Mouse (Mus musculus) adipocyte (in vitro differentiated cells): ENCODE data around the gene Tmem233.
A peak's percentile ranks its signal among the peaks of the same experiment; 100 is the strongest.

Source experiments
- DNase-seq: peaks from one replicate; pipeline ENCODE4 v3.0.0-alpha.2; 2016; ENCODE audit warnings: low spot score

Tmem233 gene

GRCm38 (mm10) chr5:116083081-116083480, at the start of gene Tmem233:
Tmem233 (minus strand) TSS chr5:116083244.
- DNase-seq: no peak

GRCm38 (mm10) chr5:116123344-116123743, 40.3 kb upstream of the Tmem233 start:
- peak; percentile 92 for DNase-seq

GRCm38 (mm10) chr5:116116567-116116966, 33.5 kb upstream of the Tmem233 start:
- DNase-seq: peak; percentile 52

- no peak for DNase-seq
Measured at GRCm38 (mm10) chr5:116116110-116116509, 33.1 kb upstream of the Tmem233 start.

DNA sequence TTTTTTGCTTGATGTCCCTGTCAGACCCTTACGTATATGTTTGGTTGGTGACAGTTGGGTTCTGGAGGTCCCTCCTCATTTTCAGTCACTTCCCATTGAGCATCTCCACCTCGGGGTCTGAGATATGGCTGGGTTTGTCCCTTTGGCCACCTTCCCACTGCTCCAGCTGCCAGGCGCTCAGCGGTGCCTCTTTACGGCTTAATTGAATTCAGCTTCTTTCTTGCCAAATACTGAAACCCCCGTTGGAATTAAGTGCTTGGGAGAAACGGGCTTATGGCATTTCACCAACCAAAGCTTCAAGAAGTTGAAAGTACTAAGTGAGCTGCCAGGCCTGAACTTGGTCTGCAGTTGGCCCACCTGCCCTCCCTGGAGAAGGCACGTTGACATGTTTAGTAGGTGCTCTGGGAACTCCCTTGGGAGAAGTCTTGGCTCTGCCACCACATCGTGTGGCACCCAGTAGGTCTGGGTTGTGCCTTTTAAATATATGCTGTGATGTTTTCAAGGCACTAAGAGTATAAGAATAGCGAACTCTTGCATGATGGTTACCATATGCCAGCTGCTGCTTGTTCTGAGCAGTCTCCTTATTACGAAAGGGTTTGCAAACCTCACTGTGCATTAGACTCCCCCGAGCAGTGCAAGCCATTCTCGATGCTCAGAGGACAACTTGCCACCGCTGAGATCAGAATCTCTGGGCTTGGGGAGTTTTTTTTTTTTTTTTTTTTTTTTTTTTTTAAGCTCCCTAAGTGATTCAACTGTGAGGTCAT, 32.2 kb upstream of the Tmem233 start:
- no peak for DNase-seq

DNA sequence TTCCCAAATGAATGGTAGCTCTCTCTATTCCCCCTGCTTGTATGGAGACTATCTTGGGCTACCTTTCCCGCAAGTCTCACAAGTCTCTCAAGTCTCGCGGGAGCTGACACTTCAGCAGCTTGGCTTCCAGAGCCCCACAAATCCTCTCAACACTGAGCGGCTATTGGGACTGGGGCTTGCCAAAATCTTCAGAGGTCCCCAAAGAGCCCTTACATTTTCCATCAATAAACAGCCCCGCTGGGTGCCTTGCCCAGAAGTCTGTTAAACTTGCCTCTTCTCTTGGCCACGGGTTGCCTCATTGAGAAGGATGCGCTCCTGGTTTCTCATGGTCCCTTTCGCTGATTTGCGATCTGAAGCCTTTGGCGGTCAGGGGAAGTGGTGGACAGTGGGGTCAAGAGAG, 25.6 kb upstream of the Tmem233 start:
- no peak for DNase-seq

DNA sequence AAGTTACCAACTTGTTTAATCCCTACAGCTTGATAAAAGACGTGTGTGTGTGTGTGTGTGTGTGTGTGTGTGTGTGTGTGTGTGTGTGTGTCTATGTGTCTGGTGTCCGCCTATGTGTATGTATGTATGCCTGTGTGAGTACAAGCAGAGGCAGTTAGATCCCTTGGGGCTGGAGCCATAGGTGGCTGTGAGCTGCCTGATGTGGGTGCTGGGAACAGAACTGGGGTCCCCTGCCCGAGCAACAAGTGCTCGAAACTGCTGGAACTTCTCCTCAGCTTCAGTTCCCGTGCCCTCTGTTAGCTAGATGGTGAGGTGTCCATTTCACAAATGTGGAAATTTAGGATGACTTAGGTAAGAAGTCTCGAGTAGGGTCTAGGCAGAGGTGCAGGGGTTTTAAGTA, 1.2 kb upstream of the Tmem233 start:
- DNase-seq: no peak

DNA sequence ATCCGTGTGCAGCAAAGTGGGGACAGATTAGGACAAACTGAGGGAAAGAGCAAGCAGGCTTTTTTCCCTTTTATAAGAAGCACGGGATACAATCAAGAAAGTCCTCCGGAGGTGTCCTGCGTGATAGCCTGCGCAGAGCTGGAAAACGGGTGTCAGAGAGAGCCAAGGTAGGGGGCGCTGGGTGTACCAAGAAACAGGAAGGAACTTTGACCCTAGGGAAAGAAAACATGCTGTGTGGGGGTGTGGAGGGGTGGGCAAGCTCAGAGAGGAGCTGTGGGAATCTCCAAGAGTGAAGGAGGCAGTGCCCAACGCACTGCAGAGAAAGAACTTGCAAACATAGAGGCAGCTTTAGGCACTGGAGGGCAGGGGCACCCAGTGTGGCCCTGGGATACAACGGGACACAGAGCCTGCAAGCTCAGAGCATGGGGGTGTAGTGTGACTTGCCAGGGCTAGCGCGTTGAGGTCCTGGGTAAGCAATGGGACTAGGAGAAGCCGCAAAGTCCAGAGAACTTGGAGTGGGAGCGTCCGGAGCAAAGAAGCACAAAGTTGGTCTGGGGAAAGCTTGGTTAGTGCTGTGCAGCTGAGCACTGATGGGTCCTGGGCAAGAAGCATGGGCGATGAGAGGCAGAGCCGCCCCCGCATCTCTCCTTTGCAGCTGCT, 673 bp downstream of the Tmem233 start:
- no peak for DNase-seq

DNA sequence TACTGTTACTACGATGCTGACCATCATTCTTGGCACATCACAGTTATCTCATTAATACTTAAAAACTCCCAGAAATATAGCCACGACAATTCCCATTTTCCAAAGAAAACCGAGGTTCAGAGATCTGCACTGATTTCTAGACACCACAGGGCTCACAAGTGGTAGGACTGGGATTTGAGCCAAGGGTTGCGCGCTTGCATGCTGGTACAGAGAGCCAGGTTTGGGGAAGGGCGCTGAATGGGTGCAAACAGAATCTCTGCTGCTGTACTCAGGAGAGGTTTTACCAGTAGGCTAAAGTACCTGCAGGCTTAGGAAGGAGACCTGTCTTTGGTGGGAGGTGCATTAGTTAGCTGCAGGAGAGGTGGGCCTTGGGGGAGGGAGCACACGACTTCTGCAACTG, 1.4 kb downstream of the Tmem233 start:
- DNase-seq: peak; percentile 22

DNA sequence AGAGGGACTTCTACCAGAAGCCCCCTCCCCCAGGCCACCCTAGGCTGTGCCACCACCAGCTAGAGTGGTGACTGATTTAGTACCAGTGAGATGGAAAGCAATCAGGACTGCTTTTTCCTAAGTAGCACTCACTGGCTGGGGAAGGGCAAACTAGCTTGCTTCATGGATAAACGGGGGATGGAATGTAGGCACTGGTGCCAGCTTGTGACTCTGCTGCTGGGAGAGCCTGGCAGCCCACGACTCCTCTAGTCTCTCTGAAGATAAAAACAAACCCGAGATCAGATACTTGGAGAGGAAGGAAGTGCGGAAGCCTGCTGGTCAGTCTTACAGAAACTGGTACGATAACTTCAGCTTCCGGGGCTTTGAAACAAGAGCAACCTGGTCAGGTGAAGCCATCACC, 2.3 kb downstream of the Tmem233 start:
- no peak for DNase-seq

DNA sequence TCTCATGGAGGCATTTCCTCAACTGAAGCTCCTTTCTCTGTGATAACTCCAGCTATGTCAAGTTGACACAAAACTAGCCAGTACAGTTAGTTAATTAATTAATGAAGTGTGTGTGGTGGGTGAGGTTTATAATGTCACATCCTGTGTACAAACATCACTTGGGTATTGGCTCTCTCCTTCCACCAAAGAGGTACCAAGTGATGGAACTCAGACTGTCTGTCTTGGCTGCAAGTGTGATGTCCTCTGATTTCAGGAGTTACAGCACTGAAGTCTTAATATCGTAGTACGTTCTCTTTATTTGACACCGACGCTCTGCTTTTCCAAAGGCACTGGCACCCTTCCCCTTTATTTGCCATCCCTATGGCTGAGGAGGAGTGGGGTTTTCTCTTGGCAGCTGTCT, 13.4 kb downstream of the Tmem233 start:
- no peak for DNase-seq

DNA sequence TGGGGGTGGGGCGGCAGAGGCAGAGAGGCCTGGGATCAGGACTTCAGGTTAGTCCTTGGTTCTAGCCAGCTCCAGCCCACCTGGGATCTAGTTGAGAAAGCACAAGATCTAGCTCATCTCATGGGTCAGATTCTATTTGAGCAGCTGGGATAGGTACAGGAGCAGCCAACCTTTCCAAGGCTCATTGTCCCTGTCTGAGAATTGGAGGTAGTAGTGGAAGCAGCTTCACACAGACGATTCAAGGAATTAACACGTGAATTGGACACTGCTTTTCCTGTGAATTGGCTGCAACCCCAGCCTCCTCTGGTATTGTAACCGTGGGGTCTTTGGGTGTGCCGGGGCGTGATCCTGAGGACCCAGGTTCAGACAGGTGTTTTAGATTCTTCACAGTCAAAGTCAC, 30.2 kb downstream of the Tmem233 start:
- DNase-seq: no peak

- DNase-seq: peak; percentile 21
Measured at GRCm38 (mm10) chr5:116052171-116052570, 30.9 kb downstream of the Tmem233 start.

GRCm38 (mm10) chr5:116049821-116050220, 33.2 kb downstream of the Tmem233 start:
- DNase-seq: peak; percentile 90

GRCm38 (mm10) chr5:116048321-116048720, 34.7 kb downstream of the Tmem233 start:
- no peak for DNase-seq

DNA sequence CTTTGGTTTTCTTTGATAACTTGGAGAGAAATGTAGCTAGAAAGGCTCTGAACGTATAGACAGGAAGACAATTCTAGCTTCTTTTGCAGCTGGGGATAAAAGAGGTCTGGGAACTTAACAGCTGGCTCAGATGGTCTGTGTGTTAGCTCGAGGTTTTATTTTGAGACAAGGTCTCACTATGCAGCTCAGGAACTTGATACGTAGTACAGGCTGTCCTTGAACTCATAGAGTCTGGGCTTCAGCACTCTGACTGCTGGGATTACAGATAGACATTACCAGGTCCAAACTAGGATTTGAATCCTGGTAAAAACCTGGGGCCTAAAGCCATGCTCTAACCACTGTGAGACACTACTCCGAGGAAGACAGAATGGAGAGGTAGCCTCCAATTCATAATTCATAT, 36.8 kb downstream of the Tmem233 start:
- DNase-seq: no peak

- no peak for DNase-seq
Measured at GRCm38 (mm10) chr5:116045581-116045980, 37.5 kb downstream of the Tmem233 start.

- DNase-seq: no peak
Measured at GRCm38 (mm10) chr5:116042241-116042640, 40.8 kb downstream of the Tmem233 start.

GRCm38 (mm10) chr5:116039706-116040105, 43.3 kb downstream of the Tmem233 start:
- DNase-seq: no peak

DNA sequence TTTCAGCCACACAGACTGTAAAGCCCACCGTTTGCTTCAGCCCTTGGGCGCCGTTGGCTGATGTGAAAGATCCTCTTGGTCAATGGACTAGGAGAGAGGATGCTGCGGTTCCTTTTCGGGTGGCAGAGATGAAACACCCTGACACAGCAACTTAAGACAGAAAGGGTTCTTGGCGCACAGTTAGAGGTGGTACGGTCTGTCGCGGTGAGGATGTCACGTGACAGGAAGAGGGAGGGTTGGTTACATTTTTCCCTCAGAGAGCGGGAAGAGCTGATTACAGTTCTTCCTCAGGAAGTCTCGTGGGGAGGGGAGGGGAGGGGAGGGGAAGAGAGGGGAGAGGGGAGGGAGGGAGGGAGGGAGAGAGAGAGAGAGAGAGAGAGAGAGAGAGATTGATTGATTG, 45.3 kb downstream of the Tmem233 start:
- no peak for DNase-seq

DNA sequence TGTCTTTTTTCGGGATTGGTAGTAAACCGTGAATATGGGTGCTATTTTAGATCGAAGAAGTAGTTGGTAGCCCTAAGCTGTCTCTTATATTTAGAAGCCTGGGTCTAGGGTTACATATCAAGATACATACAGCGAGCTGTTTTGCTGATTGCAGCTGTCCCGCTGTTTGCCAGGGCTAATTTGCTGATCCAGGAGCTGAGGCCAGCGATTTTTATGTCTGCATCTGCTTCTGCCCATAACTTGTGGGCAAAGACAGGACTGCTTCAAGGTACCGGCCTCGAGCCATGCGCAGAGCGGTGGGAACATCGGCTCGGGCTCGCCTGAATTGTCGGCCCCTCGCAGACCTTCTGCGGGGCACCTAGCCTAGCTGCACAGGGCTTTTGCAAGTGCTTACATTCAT, 46.6 kb downstream of the Tmem233 start:
- DNase-seq: no peak

GRCm38 (mm10) chr5:116031190-116031577, 51.9 kb downstream of the Tmem233 start:
- DNase-seq: peak; percentile 88

DNA sequence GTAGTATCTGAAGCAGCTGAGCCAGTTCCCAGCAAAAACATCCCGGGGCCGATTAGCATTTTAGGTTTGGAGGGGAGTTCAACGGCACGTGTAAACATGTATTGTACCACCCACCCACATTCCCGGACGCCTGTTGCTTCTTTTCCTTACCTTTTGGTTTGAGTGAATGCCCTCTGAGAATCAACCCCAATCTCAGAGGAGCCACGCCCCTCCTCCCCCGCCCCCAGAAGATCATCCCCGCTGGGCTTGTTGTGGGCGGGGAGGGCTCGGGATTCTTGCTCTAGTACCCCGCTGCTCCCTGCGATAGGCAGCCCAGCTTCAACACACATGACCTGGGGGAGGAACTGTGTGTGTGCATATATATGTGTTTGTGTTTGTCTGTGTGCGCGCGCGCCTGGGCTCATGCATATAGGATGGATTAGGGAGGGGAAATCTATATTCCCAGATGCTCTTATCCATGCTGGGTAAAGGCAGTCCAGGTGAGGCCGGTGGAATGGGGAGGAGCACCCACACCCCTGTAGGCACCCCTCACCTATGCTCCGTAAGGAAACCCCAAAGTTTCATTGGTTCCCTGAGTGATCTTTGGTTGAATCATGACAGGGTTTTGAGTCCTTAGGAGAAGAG, 52.4 kb downstream of the Tmem233 start:
- no peak for DNase-seq
